Mouse (Mus musculus) heart, embryonic 11.5 days (tissue): ENCODE results near the gene Kif16b. TPM values are rescaled to one million over a fixed set of nuclear protein-coding genes. Genes with fewer than 3 reads are reported as not detected.
A peak's percentile ranks its signal among the peaks of the same experiment; 100 is the strongest.

Experiments
- ATAC-seq: fragments of 200-750 bp; cut with Nextera tagmentation; replicated peaks from 2 replicates; pipeline ENCODE4 v1.8.0; 2017; ENCODE audit warnings: moderate library complexity; ENCODE audit not compliant: insufficient number of reproducible peaks, low FRiP score, low TSS enrichment
- H3K27ac ChIP-seq: fragments of 300-500 bp; sonication (generic); 2 replicates; pipeline ENCODE4 v1.5.1; 2014; ENCODE audit warnings: mild to moderate bottlenecking, low read depth, low read length
- H3K27me3 ChIP-seq: fragments of 300-500 bp; sonication (generic); 2 replicates; pipeline ENCODE4 v1.6.1; 2014; ENCODE audit warnings: mild to moderate bottlenecking, low read length, mixed read lengths; ENCODE audit not compliant: control insufficient read depth, insufficient read depth
- H3K36me3 ChIP-seq: fragments of 300-500 bp; sonication (generic); 2 replicates; pipeline ENCODE4 v1.6.1; 2014; ENCODE audit warnings: mild to moderate bottlenecking, low read length, moderate library complexity, mixed read lengths; ENCODE audit not compliant: control insufficient read depth, insufficient read depth
- H3K4me1 ChIP-seq: fragments of 300-500 bp; sonication (generic); 2 replicates; pipeline ENCODE4 v1.6.1; 2014; ENCODE audit warnings: low read length; ENCODE audit not compliant: control insufficient read depth, insufficient read depth
- H3K4me2 ChIP-seq: fragments of 300-500 bp; sonication (generic); 2 replicates; pipeline ENCODE4 v1.6.1; 2014; ENCODE audit warnings: mild to moderate bottlenecking, moderate library complexity
- H3K4me3 ChIP-seq: fragments of 300-500 bp; sonication (generic); 2 replicates; pipeline ENCODE4 v1.5.1; 2014; ENCODE audit warnings: low read depth, low read length
- H3K9ac ChIP-seq: fragments of 300-500 bp; sonication (generic); 2 replicates; pipeline ENCODE4 v1.6.1; 2014; ENCODE audit warnings: mild to moderate bottlenecking, low read depth, low read length, moderate library complexity
- H3K9me3 ChIP-seq: fragments of 300-500 bp; sonication (generic); replicated peaks from 2 replicates; pipeline ENCODE4 v1.6.1; 2016; ENCODE audit warnings: low read length; ENCODE audit not compliant: control insufficient read depth
- WGBS: fragments of 180-500 bp; shearing (Covaris S2); extraction: QIAGEN DNeasy Blood & Tissue Kit; methylation state at CpG from one replicate; pipeline ENCODE4 v1.1.7; 2014; ENCODE audit not compliant: insufficient replicate concordance; 5-methylcytosine and 5-hydroxymethylcytosine counted together
- polyA plus RNA-seq: library from polyadenylated mRNA; unstranded; fragments of >200 nt; fragmentation: Nextera tagmentation; extraction: Ambion mirVana; gene quantifications from 2 replicates; pipeline ENCODE4 v1.2.1, GENCODE M21; 2014

The Kif16b gene
- polyA plus RNA-seq, 1 experiment from 2014 or later = 7.6 TPM

- H3K36me3 ChIP-seq = no peaks in the 10 kb centered on the region
- no peaks in the 10 kb centered on the region for H3K4me1 ChIP-seq
- no peaks in the 10 kb centered on the region for H3K9me3 ChIP-seq
- H3K27me3 ChIP-seq = no peaks in the 10 kb centered on the region
- H3K4me2 ChIP-seq = no peak overlapping the region
- no peak overlapping the region for H3K27ac ChIP-seq
- ATAC-seq = no peak
- no peak overlapping the region for H3K4me3 ChIP-seq
- no peak overlapping the region for H3K9ac ChIP-seq
- 84% methylated on average over 2 of the region's 2 CpGs for WGBS
These were observed 211.8 kb downstream of the Kif16b start for GRCm38 (mm10) chr2:142689496-142689895.

- H3K27me3 ChIP-seq = no peaks in the 10 kb centered on the region
- ATAC-seq = no peak
- no peaks in the 10 kb centered on the region for H3K9me3 ChIP-seq
- H3K36me3 ChIP-seq = no peaks in the 10 kb centered on the region
- H3K4me2 ChIP-seq = no peak overlapping the region
- no peak overlapping the region for H3K9ac ChIP-seq
- 78% methylated on average over 4 of the region's 4 CpGs for WGBS
- H3K27ac ChIP-seq = no peak overlapping the region
- no peaks in the 10 kb centered on the region for H3K4me1 ChIP-seq
- no peak overlapping the region for H3K4me3 ChIP-seq
These were observed 213.3 kb downstream of the Kif16b start for GRCm38 (mm10) chr2:142687936-142688514.

- Histone ChIP-seq H3K9me3 (no peaks in the 10 kb centered on the region), H3K27me3 (no peaks in the 10 kb centered on the region), H3K36me3 (no peaks in the 10 kb centered on the region), H3K9ac (no peak overlapping the region), H3K27ac (no peak overlapping the region), H3K4me1 (no peaks in the 10 kb centered on the region), H3K4me2 (no peak overlapping the region), H3K4me3 (no peak overlapping the region)
- no peak for ATAC-seq
- 73% methylated on average over 5 of the region's 5 CpGs for WGBS
These were observed 218.2 kb downstream of the Kif16b start for GRCm38 (mm10) chr2:142682965-142683709.

GRCm38 (mm10) chr2:142668426-142668825 is 232.9 kb downstream of the Kif16b start:
- Histone ChIP-seq H3K36me3 (no peaks in the 10 kb centered on the region), H3K27me3 (no peaks in the 10 kb centered on the region), H3K4me1 (no peaks in the 10 kb centered on the region), H3K4me3 (no peak overlapping the region), H3K9ac (no peak overlapping the region), H3K27ac (no peak overlapping the region), H3K9me3 (no peaks in the 10 kb centered on the region), H3K4me2 (no peak overlapping the region)
- ATAC-seq = no peak
- WGBS = 73% methylated on average over 3 of the region's 3 CpGs

DNA sequence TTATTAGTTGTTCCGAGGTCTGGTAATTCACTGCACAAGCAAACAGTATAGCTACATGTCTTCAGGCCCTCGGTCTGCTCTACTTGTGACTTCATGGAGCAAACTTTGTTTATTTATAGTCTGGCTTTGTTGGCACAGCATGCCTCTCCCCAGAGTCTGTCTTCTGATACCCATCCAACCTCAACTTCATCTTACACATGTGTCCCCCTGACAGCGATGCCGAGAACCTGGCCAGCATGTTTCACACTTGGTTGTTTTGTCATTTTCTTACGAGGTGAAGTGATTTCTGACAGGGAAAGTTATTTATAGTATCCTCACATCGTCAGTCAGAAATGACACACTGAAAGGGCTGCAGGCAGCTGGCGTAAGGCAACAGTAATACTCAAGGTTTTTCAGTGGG is 249.7 kb downstream of the Kif16b start:
- H3K27ac ChIP-seq = no peak overlapping the region
- ATAC-seq = peak; percentile 56; the same call in 1 of the 2 replicates
- no peak overlapping the region for H3K4me2 ChIP-seq
- H3K9ac ChIP-seq = no peak overlapping the region
- peaks cover 27% of the 10 kb centered on the region for H3K27me3 ChIP-seq
- no peaks in the 10 kb centered on the region for H3K36me3 ChIP-seq
- WGBS = 36% methylated on average over 7 of the region's 7 CpGs
- no peaks in the 10 kb centered on the region for H3K9me3 ChIP-seq
- H3K4me3 ChIP-seq = no peak overlapping the region
- H3K4me1 ChIP-seq = 0 out of 2 replicates have a peak, but pooled peaks cover 3% of the 10 kb centered on the region

DNA sequence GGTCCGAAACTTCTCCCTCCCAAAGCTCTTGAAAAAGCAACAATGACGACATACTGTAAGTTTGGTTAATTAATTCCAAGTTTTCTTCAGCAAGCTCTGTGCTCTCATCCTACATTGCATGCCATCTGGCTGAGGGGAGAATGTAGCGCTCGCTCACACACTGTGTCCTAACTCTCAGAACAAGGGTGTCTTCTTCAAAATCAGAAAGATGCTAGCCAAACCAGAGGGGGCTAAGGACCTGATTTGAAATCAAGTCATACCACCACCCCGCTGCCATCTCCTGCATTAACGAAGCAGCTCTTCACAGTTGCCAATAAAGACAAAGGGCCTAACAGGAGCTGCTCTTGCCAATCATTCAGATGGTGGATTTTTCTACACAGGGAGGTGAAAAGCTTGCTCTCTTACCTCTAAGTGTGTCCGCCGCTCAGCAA is 253.3 kb downstream of the Kif16b start:
- no peak for ATAC-seq
- Histone ChIP-seq H3K4me1 (0 out of 2 replicates have a peak, but pooled peaks cover 3% of the 10 kb centered on the region), H3K36me3 (no peaks in the 10 kb centered on the region), H3K9me3 (no peaks in the 10 kb centered on the region), H3K4me3 (no peak overlapping the region), H3K9ac (no peak overlapping the region), H3K4me2 (no peak overlapping the region), H3K27me3 (peaks cover 52% of the 10 kb centered on the region), H3K27ac (no peak overlapping the region)
- WGBS = 84% methylated on average over 8 of the region's 8 CpGs

- H3K27ac ChIP-seq = no peak overlapping the region
- H3K4me2 ChIP-seq = no peak overlapping the region
- no peak for ATAC-seq
- no peak overlapping the region for H3K4me3 ChIP-seq
- 0 out of 2 replicates have a peak, but pooled peaks cover 3% of the 10 kb centered on the region for H3K4me1 ChIP-seq
- 75% methylated on average over 4 of the region's 4 CpGs for WGBS
- no peaks in the 10 kb centered on the region for H3K9me3 ChIP-seq
- no peak overlapping the region for H3K9ac ChIP-seq
- no peaks in the 10 kb centered on the region for H3K36me3 ChIP-seq
- peaks cover 52% of the 10 kb centered on the region for H3K27me3 ChIP-seq
These were observed 254.5 kb downstream of the Kif16b start for GRCm38 (mm10) chr2:142646863-142647262.

DNA sequence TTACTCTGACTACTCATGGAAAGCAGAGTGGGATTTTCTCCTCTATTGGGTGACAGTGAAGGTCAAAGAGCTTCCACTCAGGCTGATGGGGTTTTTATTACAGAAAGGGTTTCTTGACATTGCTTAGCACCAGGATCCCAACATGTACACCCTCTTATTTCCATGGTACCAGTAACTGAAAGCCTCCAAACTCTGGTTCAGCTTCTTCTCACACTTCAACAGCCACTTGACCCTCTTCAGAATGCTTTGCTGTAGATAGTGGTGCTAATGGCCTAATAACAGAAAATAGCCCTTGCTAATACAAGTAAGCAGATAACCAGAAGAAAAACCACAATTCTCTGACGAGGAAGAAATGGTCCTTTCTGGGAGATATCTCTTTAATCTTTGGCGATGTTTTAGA is 259.6 kb downstream of the Kif16b start:
- Histone ChIP-seq H3K27me3 (peaks cover 54% of the 10 kb centered on the region), H3K4me2 (no peak overlapping the region)

More for the DNA sequence above, 259.6 kb downstream of the Kif16b start:
- no peak for ATAC-seq
- peaks cover 6% of the 10 kb centered on the region; the same call in 1 of the 2 replicates for H3K4me1 ChIP-seq
- no peak overlapping the region for H3K4me3 ChIP-seq
- no peak overlapping the region for H3K27ac ChIP-seq
- no peak overlapping the region for H3K9ac ChIP-seq
- H3K36me3 ChIP-seq = no peaks in the 10 kb centered on the region
- H3K9me3 ChIP-seq = no peaks in the 10 kb centered on the region
- 50% methylated on average over 2 of the region's 2 CpGs for WGBS
